Mouse (Mus musculus) cerebellum, adult 18-20 months (tissue): ENCODE data around the gene Olfr1416.
"Not testable (repeated sequence)": the region's sequence is repeated elsewhere in the genome, so short reads cannot be mapped to it uniquely, and the experiment has no call there.

Experiments
- DNase-seq, 2 experiments: peaks; one replicate each; pipeline ENCODE4 v3.0.0; 2021

The Olfr1416 gene

GRCm38 (mm10) chr1:92485013-92485412, at the start of gene Olfr1416:
Olfr1416 (minus strand) TSS chr1:92485113.
- DNase-seq: no peak

DNA sequence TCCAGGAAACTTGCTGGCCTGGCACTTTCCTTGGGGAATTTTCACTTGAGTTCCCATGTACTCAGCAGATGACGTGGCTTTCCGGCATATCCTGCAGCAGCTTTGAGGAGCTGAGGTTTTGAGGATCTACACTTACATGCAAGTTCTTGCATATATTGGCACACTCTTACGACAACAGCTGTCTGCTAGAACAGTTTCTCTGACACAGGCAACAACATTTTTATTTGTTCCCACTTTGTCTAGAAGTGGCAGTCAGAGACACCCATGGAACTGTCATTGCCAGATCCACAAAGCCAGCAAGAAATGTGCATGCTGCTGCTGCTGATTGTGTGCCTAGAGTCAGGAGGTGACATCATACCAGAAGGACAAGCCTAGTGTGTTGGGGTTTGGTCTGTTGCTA, 38.9 kb upstream of the Olfr1416 start:
- DNase-seq: no peak

GRCm38 (mm10) chr1:92521376-92521775, 36.5 kb upstream of the Olfr1416 start:
- DNase-seq: peak; percentile 48 to 66

GRCm38 (mm10) chr1:92519046-92519445, 34.1 kb upstream of the Olfr1416 start:
- DNase-seq: no peak

GRCm38 (mm10) chr1:92518561-92518960, 33.6 kb upstream of the Olfr1416 start, which contains the start of gene Olfr1414:
Olfr1414 (minus strand) TSS chr1:92518661.
- DNase-seq: no peak

DNA sequence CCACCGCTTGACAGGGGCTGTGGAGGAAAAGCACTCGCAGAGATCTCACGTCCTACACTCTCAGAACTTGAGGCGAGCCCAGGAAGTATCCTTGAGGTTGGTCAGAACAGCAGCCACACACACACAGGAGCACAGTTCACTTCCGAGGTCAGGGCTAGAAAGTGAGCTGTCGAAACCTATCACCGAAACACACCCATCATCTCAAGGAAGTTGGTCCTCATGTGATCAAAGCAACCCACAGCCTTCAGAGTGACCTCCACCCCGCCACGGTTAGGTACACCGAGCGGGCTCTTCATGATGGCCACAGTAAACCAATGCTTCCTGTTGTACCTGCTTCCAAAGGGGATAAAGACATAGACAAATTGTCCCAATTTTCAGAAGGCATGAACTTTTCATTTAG, 30.5 kb upstream of the Olfr1416 start:
- no peak for DNase-seq

GRCm38 (mm10) chr1:92511646-92512045, 26.7 kb upstream of the Olfr1416 start:
- not testable (repeated sequence) for DNase-seq

- no peak for DNase-seq
Observed at GRCm38 (mm10) chr1:92496001-92496400, 11.1 kb upstream of the Olfr1416 start, which contains the start of gene Olfr1415. Olfr1415 (minus strand) TSS chr1:92496101.

DNA sequence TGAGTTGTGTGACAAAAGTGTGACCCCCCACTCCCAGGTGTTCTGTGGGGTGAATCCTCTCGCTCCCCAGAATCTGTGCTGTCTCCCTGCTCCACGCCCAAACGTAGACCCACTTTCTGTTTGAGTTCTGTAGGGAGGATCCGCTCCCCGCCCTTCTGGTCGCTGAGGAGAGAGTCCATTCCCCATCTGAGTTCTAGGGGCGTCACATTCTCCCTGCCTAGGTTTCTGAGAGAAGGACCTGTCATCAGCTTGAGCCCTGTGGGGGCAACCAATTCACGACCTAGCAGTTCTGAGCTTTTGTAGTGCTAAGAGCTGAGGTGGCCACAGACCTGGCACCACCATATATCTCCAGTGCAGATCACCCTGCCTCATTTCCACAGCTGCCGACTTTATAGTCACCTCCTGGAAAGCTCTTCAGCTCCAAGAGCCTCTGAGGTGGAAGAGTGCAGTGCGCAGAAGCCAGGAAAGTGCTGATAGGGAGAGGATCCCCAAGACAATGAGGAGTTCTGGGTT, 10.8 kb downstream of the Olfr1416 start:
- no peak for DNase-seq

DNA sequence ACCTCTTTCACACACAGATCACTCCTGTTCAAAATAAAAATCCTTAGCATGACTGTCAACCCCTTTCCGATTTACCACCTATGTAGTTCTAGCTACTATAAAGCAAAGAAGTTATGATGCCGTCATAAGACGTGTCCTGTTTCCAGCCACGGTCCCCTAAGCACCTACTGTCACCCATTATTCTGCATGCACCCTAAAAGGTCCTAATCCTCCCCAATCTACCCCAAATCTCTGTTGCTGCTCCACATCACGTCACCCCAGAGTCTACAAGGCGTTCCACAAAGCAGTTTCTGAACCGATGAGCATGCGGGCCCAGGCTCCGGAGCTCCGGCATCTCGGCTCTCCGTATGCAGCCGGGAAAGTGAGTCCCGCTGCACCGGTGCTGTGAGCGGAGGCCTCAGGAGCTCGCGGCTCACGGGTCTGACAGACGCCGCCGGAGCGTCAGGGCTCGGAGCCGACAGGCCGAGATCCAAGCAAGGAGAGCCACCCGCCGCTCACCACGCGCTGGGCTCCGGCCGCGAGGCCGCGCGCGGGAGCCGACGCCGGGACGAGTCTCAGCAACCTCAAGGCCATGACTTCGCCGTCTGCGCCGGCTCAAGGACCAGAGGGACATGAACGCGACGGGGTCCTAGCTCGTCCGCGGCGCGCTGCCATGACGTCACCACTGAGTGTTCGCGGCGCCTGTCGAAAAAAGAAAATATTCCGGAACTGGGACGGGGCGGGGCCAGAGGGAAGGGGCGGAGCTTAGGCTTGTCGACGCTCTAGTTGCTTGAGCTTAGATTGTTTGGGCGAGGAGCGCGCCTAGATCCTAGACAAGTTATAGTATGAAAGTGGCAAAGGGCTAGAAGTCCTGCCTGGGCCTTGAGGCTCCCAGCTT, 11.5 kb downstream of the Olfr1416 start, which contains the start of gene Ndufa10:
Ndufa10 (minus strand) TSS at position 696 of the 877 bp plus-strand sequence.
- peak; percentile 87 to 96 for DNase-seq

DNA sequence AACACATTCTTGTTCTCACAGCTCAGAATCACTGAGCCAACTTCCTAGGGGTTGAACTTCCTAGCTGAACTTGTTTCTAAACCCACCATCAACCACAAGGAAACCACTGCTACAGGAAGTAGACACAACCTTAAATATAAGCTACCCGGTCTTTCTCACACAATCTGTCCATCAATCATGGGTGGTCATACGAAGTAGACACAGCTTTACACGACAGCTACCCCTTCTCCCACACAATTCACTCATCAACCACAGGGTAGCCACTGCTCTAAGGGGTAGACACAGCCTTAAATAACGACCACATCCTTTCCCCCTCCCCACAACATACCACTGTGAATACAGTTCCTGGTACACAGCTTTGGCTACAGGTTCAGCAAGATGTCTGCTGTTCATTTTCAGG, 16.0 kb downstream of the Olfr1416 start:
- no peak for DNase-seq

GRCm38 (mm10) chr1:92458416-92458815, 26.5 kb downstream of the Olfr1416 start:
- no peak for DNase-seq

DNA sequence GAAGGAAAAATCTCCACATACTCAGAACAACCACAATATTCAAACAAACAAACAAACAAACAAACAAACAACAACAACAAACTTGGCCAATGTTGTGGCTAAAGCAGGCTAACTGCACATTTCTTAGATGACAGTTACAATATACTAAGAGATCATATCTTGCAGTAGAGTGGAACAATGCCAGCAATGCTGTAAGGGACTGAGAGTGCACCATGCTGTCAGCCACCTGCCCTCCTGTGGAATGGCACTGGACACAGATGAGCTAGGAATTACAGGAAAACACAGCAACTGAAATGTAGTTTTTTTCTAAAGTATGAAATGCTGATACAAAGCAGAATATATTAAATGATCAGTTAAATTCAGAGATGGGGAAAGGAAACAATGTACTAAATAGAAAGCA, 27.2 kb downstream of the Olfr1416 start:
- peak; percentile 55 to 69 for DNase-seq

DNA sequence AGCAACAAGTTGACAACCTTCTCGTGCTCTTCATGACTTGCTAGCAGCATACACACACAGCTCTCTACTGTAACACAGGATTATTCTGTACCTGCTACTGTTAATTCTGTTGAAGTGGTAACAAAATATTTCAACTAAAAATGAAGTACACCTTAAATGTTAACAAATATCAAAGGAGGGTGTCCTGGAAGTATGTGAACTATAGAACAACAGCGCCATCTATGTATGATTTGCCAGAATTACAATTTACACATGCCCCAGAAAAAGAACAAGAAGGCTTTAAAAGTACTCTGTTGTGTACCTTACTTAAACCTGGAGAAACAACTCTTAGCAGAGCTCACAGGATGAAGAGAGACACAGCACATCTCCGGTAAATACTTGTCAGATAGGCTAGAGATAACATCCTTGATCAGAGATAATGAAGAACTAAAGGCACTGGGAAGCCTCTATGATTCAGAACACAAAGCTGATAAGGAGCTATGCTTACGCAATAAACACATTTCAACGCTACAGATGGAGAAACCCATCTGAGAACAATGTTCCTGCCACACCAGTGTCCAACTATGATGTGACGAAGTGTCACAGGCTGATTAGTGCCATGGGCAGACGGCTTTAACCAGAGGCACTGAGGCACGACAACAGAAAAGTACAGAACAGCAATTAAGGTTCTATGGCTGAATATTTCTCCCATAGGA, 31.0 kb downstream of the Olfr1416 start:
- DNase-seq: no peak

DNA sequence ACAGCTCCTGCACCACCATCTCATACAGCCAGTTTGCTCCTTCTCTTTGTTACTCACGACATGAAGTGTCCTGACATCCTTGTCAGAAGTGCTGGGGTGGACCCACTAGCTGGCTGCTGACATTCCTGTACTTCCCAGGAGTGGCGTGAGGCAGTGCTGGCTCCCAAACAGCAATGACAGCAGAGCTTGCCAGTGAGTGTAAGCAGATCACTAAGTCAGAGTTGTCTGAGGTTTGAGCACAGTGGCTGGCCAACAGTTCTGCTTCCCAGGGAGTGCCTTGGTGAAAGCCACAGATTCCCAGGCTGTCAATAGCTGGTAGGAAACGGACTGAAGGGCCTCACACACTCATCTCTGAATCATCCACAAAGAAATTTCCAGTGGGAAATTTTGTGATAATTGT, 36.6 kb downstream of the Olfr1416 start:
- DNase-seq: no peak

GRCm38 (mm10) chr1:92441453-92442063, 43.4 kb downstream of the Olfr1416 start:
- DNase-seq: no peak

GRCm38 (mm10) chr1:92440066-92440750, 44.7 kb downstream of the Olfr1416 start:
- peak in 1 of 2 experiments; percentile 18 for DNase-seq

DNA sequence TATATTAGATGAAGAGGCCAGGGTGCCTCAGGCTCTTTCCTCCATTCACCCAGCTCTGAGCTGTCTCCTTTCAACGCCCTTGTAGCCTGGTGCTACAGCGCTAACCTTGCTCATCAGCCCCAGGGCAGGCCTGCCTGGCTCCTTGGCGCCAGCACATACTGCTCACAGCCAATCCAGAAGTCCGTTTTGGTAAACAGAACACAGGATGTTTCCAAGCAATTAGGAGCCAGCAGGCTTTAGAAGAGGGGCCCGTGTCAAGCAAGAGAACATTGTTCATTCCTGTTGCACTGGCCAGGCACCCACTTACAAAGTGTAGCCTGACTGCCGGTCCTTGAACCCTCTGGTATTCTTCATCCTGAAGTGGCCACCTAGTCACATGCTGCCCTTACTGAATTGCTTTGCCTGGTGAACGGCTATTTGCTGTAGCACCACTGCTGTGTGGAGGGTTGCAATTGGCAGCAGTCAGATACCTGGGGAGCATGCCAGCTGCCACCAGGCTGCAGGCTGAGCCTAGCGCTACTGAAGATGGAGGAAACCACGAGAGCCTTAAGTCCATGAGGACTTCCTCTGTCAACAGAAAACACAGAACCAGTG, 47.1 kb downstream of the Olfr1416 start:
- DNase-seq: peak; percentile 83 to 86

- DNase-seq: peak; percentile 39 to 61
Observed at GRCm38 (mm10) chr1:92436831-92437321, 48.0 kb downstream of the Olfr1416 start.

DNA sequence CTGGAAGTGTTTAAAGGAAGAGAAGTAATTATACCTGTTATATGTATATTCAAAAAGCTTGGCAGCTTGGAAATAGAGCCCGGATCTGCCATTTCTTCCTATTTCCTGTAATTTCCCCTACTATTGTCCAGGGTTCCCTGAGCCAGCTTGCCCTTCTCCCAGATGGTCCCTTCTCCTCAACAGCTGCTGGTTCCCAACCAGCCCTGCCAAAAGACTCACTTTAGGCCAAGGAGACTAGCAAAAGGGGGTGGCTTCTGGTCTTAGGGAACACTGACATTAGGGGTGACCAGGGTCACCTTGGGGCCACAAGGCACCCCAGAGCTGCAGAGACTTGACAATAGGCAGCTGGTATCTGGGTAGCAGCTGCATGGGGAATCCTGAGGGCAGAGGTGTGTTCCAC, 49.9 kb downstream of the Olfr1416 start:
- no peak for DNase-seq

DNA sequence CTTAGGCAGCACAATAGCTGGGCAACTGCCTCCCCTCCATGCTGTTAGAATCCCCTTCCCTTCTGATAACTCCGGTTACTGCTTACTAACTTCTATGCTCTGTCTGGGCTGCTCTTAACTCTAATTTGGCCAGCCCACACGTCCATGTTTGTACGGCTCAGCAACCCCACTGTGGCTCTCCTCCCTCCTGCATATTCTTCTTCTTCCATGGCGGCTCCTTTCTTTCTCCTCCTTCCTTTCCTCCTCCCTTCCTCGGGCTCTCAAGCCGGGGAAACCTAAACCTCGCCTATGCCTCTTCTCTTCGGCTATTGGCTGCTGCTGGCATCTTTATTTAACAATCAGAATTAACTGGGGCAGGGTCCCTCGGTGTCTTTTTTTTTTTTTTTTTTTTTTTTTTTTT, 52.1 kb downstream of the Olfr1416 start:
- DNase-seq: no peak

DNA sequence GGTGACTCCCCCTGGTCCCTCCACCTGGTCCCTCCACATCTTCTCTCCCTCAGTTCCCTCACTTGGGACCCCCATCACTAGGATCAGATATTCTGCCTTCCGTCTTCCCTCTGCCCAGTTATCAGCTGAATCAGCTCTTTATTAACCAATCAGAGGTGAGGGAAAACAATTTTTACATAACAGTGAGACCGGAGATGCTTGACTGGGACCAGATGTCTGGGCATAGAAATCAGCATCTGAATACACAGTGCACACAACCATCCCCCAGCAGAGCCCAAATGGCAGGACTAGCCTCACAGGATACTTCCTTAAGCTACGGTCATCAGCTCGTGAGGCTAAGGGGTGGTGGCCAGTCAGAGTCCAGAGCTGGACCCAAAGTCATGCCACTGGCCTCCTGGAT, 52.8 kb downstream of the Olfr1416 start:
- no peak for DNase-seq
